Mouse (Mus musculus): Measurements from ENCODE around the gene Sec13.
"Not testable (repeated sequence)": the region's sequence is repeated elsewhere in the genome, so short reads cannot be mapped to it uniquely, and the experiment has no call there.

Sec13 gene

DNA sequence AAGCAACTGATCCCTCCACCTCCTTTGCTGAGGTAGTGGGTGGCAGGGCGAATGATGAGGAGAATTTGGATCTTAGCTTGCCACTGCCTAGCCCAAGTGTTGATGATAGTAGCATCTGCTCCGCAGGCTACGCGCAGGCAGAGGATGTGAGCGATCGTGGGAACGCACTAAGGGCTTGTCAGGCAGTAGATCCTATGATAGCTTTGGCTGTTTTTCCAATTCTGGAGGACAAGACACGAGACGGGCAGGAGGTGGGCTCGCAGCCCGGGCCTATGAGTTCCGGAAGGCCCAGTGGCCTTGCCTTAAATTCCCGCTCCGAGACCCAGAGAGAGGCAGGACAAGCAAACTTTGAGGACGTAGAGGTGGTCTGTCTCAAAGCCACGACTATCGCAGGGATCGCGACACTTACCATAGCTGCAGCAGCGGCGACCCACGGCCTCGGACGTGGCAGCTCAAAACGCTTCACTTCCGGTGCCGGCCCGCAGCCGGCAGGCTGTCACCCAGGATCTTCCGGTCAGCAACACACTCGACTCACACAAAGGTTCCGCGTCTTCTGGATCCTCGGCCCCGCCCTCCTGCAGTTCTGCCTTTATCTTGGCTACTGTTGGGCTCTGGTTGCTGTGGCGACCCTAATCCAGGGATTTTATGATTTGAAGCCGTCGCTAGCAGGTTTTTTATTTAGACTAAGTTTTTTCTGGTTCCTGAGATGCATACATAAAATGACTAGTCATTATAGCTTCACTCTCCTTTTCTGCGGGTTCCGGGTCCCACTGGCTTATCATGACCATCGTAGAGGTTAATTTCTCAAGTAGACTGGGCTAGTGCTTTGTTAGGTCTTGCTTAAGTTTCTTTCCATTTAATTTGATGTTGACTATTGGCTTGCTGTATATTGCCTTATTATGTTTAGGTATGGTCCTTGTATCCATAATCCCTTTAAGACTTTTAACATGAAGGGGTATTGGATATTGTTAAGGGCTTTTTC lies at the start of gene Sec13:
Gene Sec13 (minus strand): TSS at position 508 of the 982 bp plus-strand sequence.
- DNase-seq, result peak; percentile 84 to 85

DNA sequence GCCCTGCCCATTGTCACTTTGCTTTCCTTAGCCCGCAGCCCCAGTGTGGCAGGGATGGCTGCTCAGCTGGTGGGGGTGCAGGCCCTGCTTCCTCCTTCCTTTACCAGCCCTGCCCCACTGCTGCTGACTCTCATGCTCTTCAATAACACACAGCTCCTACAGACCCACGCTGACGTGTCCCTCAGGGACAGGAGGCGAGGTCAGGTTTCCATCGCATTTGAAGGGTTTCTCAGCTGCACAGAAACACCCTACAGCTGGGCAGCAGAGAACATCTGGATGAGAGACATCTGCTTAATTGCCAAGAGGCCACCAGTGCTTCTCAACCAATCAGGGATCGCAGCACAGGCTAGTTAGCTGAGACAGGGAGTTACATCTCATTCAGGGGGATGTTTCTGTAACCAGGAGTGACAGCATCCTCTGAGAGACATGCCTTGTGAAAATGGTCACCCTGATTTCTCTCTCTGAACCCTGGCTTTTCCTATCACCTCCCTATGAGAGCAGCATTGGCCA lies 47.0 kb upstream of the Sec13 start:
- DNase-seq, result no peak

DNA sequence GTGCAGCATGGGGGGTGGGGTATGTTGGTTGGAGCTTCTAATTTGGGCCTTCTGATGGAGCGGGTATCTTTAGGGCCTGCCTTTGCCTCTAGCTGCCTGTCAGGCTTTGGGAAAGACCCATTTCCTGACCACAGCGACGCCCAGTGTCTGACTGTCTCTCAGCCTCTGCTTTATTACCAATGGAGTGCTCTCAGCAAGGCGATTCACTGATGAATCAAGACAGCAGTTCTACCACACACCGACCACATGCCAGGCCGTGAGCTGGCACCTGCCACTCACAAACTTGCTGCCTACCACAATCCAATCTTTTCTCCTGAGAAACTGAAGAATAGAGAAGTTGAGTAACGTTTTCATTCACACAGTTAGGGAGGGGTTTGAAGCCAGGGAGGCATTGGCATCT lies 45.1 kb upstream of the Sec13 start:
- DNase-seq, result no peak

DNA sequence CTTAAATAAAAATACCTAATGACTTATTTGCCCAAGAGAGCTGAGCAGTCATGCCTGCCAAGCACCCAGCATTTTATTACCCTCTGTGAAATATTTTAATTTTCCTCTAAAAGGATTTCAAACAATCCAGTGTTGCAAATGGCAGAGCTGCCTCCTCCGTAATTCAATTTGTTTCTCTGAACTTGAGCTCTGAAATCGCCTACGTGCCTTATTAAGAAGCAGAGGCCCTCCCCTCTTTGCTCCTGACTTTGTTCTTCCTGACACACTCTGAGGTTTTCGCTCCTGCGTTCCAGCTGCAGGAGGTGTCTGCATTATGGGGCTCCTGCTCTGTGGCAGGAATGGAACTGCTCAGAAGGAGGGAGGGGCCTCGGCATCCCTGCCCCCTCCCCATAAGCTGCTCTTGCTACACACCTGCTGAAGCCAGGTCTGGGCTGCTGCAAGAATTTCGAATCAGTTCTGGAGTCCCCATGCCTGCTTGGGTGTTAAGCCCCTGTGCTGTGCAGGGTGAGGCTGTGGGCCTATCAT lies 37.7 kb upstream of the Sec13 start:
- no peak for DNase-seq

DNA sequence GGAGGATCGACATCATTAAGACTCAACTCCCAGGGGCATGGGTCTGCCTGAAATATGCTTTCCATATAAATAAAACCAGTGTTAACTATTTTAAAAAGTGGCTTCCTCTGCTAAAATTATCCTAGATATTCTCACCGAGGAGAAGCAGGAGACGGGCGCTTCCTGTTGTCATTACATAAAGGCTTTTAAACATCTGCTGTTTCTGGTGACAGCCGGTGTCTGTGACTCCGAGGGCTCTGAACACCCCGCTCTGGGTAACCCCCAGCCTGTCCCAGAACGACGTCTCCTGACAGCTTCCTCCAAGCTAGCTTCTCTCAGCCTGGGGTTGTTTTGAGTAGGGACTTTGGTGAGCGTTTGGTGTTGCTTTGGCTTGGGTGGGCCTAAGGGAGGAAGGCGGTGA lies 28.3 kb upstream of the Sec13 start:
- DNase-seq, result no peak

DNA sequence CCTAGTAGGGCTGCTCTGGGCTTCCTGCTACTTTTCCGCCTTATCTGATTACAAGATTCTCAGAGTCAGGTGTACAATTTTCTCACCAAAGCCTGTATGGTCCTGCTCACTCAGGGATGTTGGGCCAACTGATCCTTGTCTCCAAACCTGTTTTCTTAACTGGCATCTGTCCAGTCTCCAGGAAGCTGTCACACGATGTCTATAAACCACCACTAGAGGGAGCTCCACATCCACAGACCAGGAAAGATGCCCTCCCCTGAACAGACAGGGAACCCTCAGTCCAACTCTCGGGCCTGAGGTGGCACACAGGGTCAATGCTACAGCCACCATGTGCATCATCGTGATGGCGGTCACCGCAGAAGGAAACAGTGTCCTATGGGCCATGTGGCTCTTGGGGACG lies 21.1 kb upstream of the Sec13 start:
- peak; percentile 46 to 64 for DNase-seq

DNA sequence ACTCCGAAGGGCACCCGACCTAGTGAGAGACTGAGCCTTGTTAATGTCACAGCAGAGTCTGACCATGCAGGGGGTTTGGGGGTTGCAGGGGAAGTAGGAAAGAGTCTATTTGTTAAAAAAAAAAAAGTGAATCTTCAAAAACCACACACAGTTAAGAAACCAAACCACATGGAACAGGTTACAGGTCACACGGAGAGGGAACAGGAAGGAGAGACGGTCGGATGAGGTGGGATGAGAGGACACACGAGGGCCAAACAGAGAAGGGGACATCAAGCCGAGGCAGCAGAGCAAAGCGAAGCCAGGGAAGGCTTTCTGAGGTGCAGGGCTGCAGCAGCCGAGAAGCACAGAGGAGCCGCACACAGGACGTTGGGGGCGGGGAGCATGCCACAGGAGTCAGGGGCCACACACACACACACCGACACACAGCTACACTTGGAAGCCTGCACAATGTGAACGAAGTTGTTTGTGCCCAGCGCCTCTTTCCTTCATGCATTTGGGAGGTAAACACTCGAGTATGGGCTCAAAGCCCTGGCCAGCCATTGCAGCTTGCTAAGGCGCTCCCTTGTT lies 8.7 kb upstream of the Sec13 start:
- DNase-seq, result peak in 1 of 2 experiments; percentile 13

DNA sequence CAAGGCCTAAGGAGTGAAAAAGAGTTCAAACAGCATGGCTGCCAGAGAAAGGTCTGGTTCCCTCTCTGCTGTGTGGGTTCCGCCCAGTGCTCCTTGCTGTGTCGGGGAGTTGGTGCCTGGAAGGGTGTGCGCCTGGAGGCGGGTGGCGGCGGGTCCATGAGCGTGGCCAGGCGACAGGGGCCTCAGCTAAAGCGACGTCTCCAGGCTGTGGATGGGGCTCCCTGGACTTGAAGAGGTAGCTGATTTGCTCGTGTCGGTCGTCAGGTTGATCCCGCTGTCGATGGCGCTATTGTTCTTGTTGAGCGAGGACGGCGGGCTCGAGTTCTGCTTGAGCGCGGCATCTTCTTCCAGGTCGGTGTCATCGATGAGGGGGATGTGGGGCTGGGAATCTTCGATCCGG lies 7.8 kb upstream of the Sec13 start:
- no peak for DNase-seq

DNA sequence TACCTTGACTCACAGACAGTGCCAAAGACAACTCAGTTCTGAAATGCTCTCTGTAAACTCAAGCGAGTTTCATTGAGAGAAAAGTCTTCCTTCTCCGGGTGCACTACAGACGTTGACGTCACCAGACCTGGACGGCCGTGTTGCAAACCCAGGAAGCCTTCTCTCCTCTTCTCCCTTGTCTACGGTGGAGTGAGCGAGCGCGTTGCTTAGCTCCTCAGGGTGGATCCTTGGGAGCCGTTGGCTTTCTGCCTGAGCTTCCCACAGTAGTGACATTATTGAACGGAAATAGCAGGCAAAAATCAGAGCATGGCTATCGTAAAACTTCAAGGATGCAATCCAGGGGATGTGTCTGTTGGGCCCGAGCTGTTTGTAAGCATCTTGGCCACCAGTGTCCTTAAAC lies 6.7 kb upstream of the Sec13 start:
- DNase-seq, result no peak

DNA sequence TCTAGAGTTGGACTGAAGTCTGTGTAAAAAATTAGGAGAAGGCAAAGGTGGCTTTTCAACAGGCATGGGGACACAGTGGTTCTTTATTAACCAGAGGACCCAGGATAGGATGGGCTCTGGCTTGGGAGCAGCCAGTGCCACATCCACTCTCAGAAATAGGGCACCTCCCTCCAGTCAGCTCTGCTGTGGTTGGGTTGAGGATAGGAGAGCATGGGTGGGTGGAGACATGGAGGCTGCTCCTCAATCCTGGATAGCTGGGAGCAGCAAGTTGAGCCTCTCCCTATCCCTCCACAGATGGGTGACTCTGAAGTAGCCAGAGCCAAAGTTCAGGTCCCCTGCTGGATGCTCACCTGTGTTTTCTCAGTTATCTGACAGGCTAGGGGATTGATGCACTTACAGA lies 4.6 kb upstream of the Sec13 start:
- no peak for DNase-seq

DNA sequence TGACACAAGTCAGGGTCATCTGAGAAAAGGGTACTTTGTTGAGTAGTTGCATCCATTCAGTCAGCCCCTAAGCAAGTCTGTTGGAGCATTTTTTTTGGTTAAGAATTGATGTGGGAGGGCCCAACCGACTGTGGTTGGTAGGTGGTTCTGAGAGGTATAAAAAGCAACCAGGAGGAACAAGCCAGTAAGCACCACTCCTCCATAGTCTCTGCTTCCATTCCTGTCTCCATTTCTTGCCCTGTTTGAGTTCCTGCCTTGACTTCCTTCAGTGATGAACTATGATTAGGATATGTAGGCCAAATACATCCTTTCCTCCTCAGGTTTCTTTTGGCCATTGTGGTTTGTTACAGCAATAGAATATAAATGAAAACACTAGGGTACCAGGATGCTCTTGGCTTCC lies 2.6 kb upstream of the Sec13 start:
- DNase-seq, result no peak

DNA sequence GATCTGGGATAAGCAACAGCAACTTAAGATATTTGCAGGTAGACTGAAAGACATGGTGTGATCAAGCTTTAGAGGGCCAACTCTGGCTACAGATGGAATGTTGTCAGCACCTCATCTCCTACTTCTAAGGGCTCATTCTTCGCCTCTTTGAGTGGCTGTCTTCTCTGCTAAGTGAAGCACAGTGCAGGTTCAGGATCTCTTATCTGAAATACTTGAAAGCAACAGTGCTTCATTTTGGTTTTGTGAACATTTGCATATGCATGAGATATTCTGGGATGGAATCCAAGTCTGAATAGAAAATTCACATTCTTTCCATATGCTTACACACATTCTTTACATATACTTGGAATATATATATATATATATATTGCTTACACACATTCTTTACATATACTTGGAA lies 1.8 kb upstream of the Sec13 start:
- DNase-seq, result no peak

DNA sequence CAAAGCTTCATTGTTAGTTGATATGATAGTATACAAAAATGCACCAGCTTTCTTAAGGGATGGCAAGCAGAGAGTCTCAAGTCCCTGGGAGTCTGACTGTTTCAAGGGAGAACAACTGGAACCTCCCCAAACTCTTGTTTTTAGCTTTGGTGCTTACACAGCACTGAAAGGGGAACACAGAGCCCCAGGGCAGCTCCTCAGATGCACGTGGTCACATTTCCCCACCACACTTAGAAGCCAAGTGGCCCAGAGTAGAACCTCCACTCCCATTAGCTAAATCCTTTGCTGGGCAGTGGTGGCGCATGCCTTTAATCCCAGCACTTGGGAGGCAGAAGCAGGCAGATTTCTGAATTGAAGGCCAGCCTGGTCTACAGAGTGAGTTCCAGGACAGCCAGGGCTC lies 882 bp upstream of the Sec13 start:
- DNase-seq, result no peak

DNA sequence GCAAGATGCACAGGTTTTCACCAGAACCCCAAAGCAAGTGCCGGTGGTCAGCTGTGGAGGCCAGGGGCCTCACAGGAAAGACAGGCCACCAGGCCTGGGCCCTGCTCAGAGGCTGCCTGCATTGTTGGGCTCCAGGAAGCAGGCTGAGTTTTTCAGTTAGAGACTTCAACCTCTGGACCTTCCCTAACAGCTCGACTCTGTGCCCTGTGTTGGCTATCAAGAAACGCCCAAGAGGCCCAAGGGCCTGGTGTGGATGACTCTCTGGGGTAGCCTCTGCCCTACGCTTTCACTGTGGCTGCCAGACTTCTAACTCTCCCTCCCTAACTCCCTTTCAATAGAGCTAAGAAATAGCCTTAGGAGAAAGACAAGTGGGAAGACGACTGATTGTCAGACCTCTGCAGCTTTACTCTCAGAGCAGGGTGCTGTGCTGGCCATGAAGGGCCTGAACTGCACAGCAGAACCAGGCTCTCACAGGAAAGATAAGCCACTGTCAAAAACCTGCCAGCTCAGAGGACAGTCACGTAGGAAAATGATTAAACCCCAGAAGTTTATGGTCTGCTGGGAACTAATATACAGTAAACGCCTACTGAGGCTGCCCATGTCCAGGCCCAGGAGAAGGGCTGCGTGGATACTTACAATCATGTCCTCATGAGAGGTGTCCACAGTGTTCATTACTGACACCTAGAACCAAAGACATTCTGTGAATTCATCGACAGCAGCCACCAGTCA lies 3.1 kb downstream of the Sec13 start:
- no peak for DNase-seq

DNA sequence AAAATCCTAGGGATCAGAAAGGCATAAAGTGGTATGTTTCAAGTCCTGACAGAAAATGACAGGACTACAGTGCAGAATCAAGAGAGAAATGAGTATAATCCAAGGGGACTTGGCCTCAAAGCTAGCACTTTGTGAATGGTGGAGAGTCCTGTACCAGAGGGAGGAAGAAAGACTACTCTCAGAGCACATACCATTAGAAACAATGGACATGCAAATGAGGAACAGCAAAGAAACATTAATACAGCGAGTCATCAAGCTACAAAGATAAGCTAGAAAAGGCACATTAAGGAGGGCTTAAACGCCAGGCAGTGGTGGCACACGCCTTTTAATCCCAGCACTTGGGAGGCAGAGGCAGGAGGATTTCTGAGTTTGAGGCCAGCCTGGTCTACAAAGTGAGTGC lies 9.2 kb downstream of the Sec13 start:
- DNase-seq, result no peak

DNA sequence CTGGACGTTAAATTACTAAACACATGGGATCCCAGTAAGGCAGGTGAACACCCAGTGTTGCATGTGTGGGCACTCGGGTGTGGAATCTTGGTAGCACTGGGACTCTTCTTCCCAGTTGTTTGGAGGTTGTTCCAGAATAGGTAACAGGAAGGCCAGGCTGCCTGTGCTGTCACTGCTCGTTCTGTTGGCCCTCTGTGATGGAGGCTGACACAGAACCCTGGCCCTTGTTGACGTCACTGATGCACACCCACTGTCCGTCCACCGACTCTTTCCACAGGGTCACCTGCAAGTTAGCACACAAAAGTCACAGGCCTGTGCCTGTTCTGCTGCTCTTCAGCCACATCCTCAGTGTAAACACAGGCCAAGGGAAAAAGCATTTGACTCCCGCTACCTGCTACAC lies 12.4 kb downstream of the Sec13 start:
- no peak for DNase-seq

DNA sequence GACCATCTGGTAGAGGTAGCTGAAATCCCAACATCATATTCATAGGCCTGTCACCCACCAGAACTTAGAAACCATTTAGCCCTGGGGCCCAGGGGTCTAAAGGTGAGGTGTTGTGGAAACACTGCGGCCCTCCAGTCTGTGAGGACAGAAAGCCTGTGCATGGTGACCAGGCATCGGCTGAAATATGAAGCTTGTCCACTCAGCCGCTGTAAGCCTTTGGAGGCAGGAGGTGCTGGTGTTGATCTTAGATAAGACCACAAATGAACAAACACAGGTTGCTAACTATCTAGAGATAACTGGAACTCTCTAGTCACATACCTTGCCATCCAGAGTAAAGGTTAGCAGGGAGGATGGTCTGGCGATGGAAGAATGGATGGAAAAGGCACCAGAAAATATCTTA lies 19.5 kb downstream of the Sec13 start:
- DNase-seq, result peak in 1 of 2 experiments; percentile 33

DNA sequence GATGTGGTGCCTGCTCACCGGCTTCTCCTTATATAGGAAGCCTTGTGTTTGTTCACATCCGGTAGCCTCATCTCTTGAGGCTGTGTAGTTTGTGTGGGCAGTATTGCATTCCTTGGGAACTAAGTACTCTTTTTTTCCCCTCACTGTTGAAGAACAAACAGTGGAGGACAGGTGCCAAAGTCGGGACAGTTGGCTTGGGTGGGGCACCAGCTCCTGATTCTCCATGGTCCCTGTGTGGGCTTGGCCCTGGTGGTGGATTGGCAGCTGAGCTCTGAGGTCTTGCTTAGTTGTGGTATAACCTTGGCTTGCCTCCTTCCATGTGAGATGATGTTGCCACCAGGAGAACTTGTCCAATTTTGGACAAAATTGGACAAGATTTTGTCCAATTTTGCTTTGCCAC lies 20.7 kb downstream of the Sec13 start, which contains the start of gene Ghrl:
Gene Ghrl (minus strand): TSS at position 3 of the 400 bp plus-strand sequence.
- DNase-seq, result peak in 1 of 2 experiments; percentile 26

DNA sequence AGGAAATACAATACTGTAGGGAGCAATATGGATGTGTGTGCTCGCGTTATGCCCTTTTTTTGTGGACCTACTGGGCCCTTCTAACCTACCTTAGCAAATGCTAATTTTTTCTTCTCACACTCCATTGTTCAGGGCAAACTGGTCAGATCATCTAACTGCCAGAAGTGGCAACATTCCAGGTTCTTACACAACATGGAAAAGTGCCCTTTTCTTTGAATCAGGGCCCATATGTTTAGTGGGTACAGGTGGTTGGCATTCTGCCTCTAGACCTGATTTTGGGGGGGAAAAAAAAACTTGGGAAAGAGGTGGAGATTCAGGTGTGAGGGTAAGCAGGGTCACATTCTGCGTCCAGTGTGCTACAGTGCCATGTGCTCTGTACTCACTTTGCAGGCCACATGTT lies 23.0 kb downstream of the Sec13 start:
- peak in 1 of 2 experiments; percentile 60 for DNase-seq

DNA sequence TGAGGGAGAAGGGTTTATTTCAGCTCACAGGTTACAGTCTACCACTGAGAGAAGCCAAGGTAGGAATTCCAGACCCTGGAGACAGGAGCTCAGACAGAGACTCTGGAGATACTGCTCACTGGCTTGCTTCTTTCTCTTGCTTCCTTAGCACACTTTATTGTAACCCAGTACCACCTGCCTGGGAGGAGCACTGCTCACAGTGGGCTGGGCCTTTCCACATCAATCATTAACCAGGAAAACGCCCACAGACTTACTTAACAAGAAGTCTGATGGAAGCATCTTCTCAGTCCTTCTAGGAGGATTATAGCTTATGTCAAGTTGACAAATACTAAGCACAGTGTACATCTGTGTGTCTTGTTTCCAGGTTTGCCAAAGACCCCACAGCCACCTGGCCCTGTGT lies 25.7 kb downstream of the Sec13 start:
- DNase-seq, result no peak

DNA sequence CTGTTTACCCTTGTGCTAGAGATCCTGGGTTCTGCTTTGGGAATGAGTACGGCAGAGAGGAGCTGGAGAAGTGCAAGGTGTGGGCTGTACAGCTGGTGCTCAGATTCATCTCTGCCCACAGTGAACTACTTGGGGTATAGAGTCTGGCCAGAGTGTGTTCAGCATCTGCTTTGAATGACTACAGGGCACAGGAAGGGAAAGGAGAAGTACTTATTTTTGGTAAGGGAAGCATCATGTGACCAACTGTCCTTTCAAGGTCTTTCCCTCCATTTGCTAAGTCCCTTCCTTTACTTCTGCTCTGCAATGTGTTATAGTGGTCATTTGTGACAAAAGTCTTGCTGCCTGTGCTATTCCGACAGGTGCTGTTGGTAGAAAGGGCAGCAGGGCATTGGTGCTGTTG lies 26.3 kb downstream of the Sec13 start:
- DNase-seq, result no peak

DNA sequence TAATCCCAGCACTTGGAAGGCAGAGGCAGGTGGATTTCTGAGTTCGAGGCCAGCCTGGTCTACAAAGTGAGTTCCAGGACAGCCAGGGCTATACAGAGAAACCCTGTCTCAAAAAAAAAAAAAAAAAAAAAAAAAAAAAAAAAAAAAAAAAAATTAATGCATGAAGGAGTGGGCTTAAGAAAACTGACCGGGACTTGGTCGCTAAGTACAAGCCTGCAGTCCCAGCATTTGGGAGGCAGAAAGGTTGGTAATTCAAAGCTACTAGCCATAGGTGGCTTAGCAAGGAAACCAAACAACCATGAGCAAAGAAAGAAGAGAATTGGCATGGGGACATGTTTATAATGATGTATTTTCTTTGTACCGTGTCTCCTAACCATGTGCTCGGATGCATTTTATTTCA lies 27.2 kb downstream of the Sec13 start:
- DNase-seq, result not testable (repeated sequence)

DNA sequence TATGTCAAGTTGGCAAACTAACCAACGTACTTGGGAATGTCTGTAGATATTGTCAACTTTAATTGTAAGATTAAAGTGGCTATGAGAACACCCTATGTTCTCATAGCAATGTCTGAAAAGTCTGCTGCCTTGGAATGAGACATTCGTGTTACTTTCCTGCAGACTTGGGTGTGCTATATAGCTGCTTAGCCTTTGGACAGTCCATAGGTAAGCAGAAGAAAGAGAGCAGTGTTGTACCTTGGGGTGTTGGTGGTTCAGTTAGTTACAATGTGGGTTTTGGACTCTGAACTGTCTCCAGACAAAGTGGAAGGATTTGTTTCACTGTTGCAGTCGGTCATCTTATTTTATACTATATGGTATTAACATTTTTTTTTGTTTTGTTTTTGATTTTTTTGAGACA lies 27.8 kb downstream of the Sec13 start:
- no peak for DNase-seq
